Mouse (Mus musculus) intestine, postnatal 0 days (tissue): ENCODE measurements around the gene C8g. TPM values are rescaled to one million over a fixed set of nuclear protein-coding genes. Genes with fewer than 3 reads are reported as not detected.

Experiments used
- ATAC-seq: fragments of 200-750 bp; cut with Nextera tagmentation; 2 replicates; pipeline ENCODE4 v1.8.0; 2017; ENCODE audit warnings: mild to moderate bottlenecking, moderate TSS enrichment, moderate library complexity
- H3K27ac ChIP-seq: fragments of 300-500 bp; sonication (generic); 2 replicates; pipeline ENCODE4 v1.5.1; 2014; ENCODE audit warnings: mild to moderate bottlenecking, low read depth, low read length, moderate library complexity
- H3K27me3 ChIP-seq: fragments of 300-500 bp; sonication (generic); replicated peaks from 2 replicates; pipeline ENCODE4 v1.6.1; 2014; ENCODE audit warnings: low read length, mixed read lengths; ENCODE audit not compliant: control insufficient read depth, insufficient read depth
- H3K36me3 ChIP-seq: fragments of 300-500 bp; sonication (generic); 2 replicates; pipeline ENCODE4 v1.6.1; 2014; ENCODE audit warnings: mild to moderate bottlenecking, moderate library complexity; ENCODE audit not compliant: control insufficient read depth, insufficient read depth
- H3K4me1 ChIP-seq: fragments of 300-500 bp; sonication (generic); replicated peaks from 2 replicates; pipeline ENCODE4 v1.6.1; 2014; ENCODE audit warnings: antibody characterized with exemption, low read length, mixed read lengths; ENCODE audit not compliant: control insufficient read depth, insufficient read depth
- H3K4me2 ChIP-seq: fragments of 300-500 bp; sonication (generic); replicated peaks from 2 replicates; pipeline ENCODE4 v1.6.1; 2014; ENCODE audit warnings: low read depth, mild to moderate bottlenecking, moderate library complexity
- H3K4me3 ChIP-seq: fragments of 300-500 bp; sonication (generic); 2 replicates; pipeline ENCODE4 v1.5.1; 2014; ENCODE audit warnings: low read depth, low read length
- H3K9ac ChIP-seq: fragments of 300-500 bp; sonication (generic); 2 replicates; pipeline ENCODE4 v1.6.1; 2014; ENCODE audit warnings: mild to moderate bottlenecking, low read depth, low read length
- H3K9me3 ChIP-seq: fragments of 300-500 bp; sonication (generic); 2 replicates; pipeline ENCODE4 v1.6.1; 2016; ENCODE audit warnings: mixed run types; ENCODE audit not compliant: control insufficient read depth
- CTCF ChIP-seq: sonication (generic); IDR thresholded peaks from 2 replicates; pipeline ENCODE4 v1.5.1; 2016; ENCODE audit warnings: low read depth, mild to moderate bottlenecking, control low read depth, antibody characterized with exemption, moderate library complexity
- WGBS: fragments of 180-500 bp; shearing (Covaris S2); extraction: QIAGEN DNeasy Blood & Tissue Kit; methylation state at CpG from one replicate; pipeline ENCODE4 v1.1.7; 2014; 5-methylcytosine and 5-hydroxymethylcytosine counted together
- polyA plus RNA-seq: library from polyadenylated mRNA; unstranded; fragments of >200 nt; fragmentation: Nextera tagmentation; extraction: Ambion mirVana; gene quantifications from 2 replicates; pipeline ENCODE4 v1.2.1, GENCODE M21; 2015

C8g gene
- polyA plus RNA-seq, 1 experiment from 2014 or later = 48.5 TPM

DNA sequence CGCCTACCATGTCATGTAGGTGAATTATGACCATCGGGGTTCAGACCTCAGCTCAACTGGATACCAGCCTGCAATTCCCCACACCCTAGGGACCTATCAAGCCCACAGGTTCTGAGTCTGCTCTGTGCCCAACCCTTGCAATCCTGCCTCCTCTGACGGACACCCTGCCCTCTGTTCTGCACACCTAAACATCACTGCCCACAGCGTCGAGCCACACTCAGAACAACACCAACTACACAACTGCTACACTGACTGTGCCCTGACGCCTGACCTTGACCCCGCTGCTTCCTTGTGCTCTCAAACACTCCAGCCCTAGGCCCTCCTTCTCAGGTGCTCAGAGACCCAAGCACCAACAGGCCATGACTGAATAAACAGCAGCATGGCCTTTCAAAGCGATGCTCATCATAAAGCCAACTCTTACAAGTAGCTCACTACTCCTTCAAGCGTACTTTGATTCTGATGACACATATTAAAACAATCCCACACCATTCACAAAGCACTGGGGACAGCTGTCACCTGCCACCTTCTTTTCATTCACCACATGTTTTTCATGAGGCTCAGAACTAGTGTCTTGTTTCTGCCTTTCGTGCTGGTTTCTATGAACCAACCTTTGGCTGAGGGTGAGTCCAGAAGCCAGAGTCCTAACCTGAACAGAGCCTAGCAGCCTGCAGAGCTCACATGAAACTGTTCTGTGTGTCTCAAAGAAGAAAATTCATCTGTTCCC lies 40.3 kb upstream of the C8g start:
- no peaks in the 10 kb centered on the region for H3K4me1 ChIP-seq
- no peak overlapping the region for H3K4me2 ChIP-seq
- no peaks in the 10 kb centered on the region for H3K9me3 ChIP-seq
- H3K36me3 ChIP-seq = peaks cover 16% of the 10 kb centered on the region
- H3K27ac ChIP-seq = no peak overlapping the region
- no peak overlapping the region for H3K9ac ChIP-seq
- no peak overlapping the region for H3K4me3 ChIP-seq
- TF ChIP-seq CTCF = no peak
- ATAC-seq = no peak
- 69% methylated on average over 10 of the region's 10 CpGs for WGBS
- H3K27me3 ChIP-seq = no peaks in the 10 kb centered on the region

DNA sequence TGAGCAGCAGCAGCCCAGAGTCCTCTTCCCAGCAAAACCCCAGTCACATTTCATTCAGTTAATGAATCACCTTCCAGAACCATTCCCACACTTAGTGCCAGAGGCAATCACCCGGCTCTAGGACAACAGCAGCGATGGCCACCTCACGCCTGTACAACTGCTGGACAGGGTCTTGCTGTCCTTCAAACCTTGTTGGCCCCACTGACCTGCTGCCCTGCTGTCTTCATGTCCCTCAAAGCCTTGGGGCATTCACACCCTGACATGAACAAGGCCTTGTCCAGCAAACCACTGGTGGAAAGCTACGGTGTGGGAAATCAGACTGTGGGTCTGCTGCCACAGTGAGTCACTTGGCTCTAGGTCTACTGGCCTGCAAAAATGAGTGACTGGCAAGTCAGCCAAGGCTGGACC lies 39.0 kb upstream of the C8g start:
- H3K9me3 ChIP-seq = no peaks in the 10 kb centered on the region
- ATAC-seq = no peak
- H3K4me1 ChIP-seq = no peaks in the 10 kb centered on the region
- WGBS = 84% methylated on average over 4 of the region's 4 CpGs
- no peak overlapping the region for H3K4me2 ChIP-seq
- no peak overlapping the region for H3K9ac ChIP-seq
- no peak overlapping the region for H3K27ac ChIP-seq
- H3K27me3 ChIP-seq = no peaks in the 10 kb centered on the region
- TF ChIP-seq CTCF = no peak
- peaks cover 29% of the 10 kb centered on the region for H3K36me3 ChIP-seq
- H3K4me3 ChIP-seq = no peak overlapping the region

DNA sequence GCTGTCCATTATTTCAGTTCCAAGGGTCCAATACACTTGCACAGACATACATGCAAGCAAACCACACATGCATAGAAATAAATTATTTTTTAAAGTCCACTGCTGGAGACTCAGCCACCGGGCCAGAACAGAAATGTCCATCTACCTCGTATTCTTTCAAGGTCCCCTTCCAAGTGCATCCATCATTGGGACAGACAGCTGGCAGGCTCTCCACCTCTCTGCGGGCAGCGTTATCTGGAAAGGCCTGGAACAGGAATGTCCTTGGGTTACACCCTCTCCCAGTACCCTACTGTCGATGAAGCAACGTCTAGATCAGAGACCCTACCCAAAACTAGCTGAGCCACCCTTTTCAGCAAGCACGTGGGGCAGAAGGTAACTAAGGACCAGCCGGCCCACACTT lies 35.0 kb upstream of the C8g start:
- 88% methylated on average over 8 of the region's 8 CpGs for WGBS
- no peaks in the 10 kb centered on the region for H3K4me1 ChIP-seq
- no peak overlapping the region for H3K27ac ChIP-seq
- no peak overlapping the region for H3K4me3 ChIP-seq
- no peak overlapping the region for H3K4me2 ChIP-seq
- H3K36me3 ChIP-seq = peaks cover 50% of the 10 kb centered on the region
- no peak overlapping the region for H3K9ac ChIP-seq
- no peaks in the 10 kb centered on the region for H3K27me3 ChIP-seq
- no peak for ATAC-seq
- TF ChIP-seq CTCF = no peak
- H3K9me3 ChIP-seq = no peaks in the 10 kb centered on the region

DNA sequence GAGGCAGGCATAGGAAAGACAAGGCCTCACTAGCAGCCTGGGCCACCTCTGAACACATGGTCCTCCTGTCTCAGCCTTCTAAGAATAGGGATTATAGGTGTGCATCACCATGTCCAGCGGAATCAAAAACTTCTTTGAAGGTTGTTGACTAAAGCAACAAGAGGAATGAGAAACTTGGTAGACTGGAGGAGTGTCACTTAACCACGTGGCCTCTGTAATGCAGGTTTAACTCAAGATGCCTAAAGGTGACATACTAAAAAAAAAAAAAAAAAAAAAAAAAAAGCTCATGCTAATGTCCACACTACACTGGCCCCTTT lies 33.3 kb upstream of the C8g start:
- H3K4me1 ChIP-seq = no peaks in the 10 kb centered on the region
- H3K9me3 ChIP-seq = no peaks in the 10 kb centered on the region
- no peak overlapping the region for H3K9ac ChIP-seq
- TF ChIP-seq CTCF = no peak
- no peak overlapping the region for H3K4me2 ChIP-seq
- H3K27ac ChIP-seq = no peak overlapping the region
- 90% methylated on average over 2 of the region's 2 CpGs for WGBS
- H3K27me3 ChIP-seq = no peaks in the 10 kb centered on the region
- no peak overlapping the region for H3K4me3 ChIP-seq
- H3K36me3 ChIP-seq = peaks cover 64% of the 10 kb centered on the region
- no peak for ATAC-seq

DNA sequence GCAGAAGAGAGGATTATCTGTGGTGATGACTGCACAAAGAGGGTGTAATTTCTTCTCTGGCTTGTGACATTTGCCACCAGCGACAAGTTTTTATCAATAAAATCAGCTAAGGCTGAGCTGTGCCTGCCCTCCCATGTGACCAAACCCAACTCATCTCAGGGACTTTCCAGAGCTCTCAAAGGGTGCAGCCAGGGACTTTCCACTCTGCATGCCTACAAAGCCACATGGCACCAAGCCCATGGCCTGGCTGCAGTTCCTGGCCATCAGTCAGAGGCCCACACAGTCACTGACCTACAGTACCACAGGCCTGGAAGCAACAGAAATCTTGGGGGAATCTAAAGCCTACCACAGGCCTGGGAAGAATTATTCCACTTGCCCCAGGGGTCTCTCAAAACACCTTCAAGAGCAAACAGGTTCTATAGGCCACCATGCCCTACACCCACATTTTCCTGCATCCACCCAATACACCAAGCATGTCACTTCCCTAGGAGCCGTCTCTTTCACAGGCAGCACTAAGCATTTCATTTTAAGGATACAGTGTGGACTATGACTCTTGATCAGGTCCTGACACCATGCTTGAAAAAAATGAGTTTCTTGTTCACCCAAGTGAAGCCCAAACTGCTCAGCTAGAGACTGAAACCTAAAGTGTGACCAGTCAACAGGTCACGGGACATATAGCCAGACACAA lies 32.8 kb upstream of the C8g start:
- no peaks in the 10 kb centered on the region for H3K4me1 ChIP-seq
- H3K4me3 ChIP-seq = no peak overlapping the region
- TF ChIP-seq CTCF = no peak
- no peaks in the 10 kb centered on the region for H3K27me3 ChIP-seq
- no peaks in the 10 kb centered on the region for H3K9me3 ChIP-seq
- no peak for ATAC-seq
- 73% methylated on average over 3 of the region's 3 CpGs for WGBS
- H3K27ac ChIP-seq = no peak overlapping the region
- peaks cover 69% of the 10 kb centered on the region for H3K36me3 ChIP-seq
- H3K4me2 ChIP-seq = no peak overlapping the region
- no peak overlapping the region for H3K9ac ChIP-seq

DNA sequence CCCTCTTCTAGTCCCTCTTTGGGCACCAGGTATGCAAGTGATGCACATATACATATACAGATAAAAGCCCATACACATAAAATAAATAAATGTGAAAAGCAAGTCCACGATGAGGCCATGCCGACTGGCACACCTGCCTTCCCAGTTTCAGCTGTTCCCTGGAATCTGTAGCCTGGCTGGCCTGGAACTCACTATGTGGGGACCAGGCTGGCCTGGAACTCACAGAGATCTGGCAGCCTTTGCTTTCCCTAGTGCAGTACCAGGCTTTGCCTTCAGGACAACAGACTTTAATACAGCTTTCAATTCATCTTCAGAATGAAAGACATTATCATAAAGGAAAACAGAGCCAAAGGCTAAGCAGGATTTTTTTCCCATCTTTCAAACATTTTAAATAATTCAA lies 32.2 kb upstream of the C8g start:
- no peaks in the 10 kb centered on the region for H3K27me3 ChIP-seq
- no peak for ATAC-seq
- H3K27ac ChIP-seq = no peak overlapping the region
- no peak overlapping the region for H3K4me2 ChIP-seq
- H3K9me3 ChIP-seq = no peaks in the 10 kb centered on the region
- H3K4me3 ChIP-seq = no peak overlapping the region
- H3K9ac ChIP-seq = no peak overlapping the region
- H3K4me1 ChIP-seq = no peaks in the 10 kb centered on the region
- H3K36me3 ChIP-seq = peaks cover 74% of the 10 kb centered on the region
- 90% methylated on average over 2 of the region's 2 CpGs for WGBS
- no peak for TF ChIP-seq CTCF
